Mouse (Mus musculus) adipocyte (in vitro differentiated cells): Measurements from ENCODE around the gene Il1f8.
"Not testable (repeated sequence)": the region's sequence is repeated elsewhere in the genome, so short reads cannot be mapped to it uniquely, and the experiment has no call there.

Experiments used
- DNase-seq: peaks from one replicate; pipeline ENCODE4 v3.0.0-alpha.2; 2016; ENCODE audit warnings: low spot score

Gene Il1f8

GRCm38 (mm10) chr2:24152861-24153260 lies at the start of gene Il1f8:
TSS of gene Il1f8 (plus strand) at chr2:24153161.
- no peak for DNase-seq

DNA sequence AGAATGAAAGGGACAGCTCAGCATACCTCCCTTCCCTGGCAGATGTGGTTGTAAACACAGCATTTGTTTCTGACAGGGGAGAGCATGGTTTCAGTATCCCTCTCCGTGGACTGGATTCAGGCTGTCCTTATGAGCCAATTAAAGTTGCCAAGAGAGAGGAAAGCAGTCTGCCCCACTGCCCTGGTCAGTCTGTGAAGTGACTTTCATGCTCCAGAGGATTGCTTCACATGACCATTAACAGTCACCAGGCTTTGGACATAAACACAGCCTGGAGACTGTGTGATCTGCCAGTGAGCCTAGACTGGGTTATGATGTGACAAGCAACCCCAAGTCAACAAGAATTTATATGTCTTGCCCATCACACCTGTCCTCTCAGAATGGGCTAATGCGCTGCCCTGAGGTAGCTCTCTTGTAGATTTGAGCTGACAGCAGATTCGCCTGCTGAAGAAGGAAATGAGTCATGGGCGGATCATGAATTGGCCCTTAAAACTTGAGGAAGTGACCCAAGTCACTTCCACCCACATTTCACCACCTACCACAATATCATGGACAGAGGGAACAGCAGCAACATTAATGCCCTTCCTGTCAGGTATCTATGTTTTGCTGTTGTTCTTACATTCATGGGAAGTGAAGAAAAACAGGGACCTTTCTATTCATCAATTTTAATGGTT lies 49.2 kb upstream of the Il1f8 start:
- no peak for DNase-seq

DNA sequence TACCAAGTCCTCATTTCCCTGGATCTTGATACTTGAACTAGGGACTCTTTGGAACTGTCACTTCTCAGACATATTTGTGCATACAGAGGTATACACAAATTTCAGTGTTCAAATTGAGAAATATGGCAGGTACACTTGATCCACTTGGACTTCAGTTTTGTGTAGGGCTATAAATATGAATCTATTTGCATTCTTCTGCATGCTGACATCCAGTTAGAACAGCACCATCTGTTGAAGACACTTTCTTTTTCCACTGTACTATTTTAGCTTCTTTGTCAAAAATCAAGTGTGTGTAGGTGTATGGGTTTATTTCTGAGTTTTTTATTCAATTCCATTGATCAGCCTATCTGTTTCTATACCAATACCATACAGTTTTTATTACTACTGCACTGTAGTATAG lies 43.9 kb upstream of the Il1f8 start:
- no peak for DNase-seq

- no peak for DNase-seq
Observed at GRCm38 (mm10) chr2:24134373-24134772, 18.6 kb upstream of the Il1f8 start.

- not testable (repeated sequence) for DNase-seq
Observed at GRCm38 (mm10) chr2:24181683-24182331, 28.8 kb downstream of the Il1f8 start.

- DNase-seq = not testable (repeated sequence)
Observed at GRCm38 (mm10) chr2:24182423-24183147, 29.6 kb downstream of the Il1f8 start.

DNA sequence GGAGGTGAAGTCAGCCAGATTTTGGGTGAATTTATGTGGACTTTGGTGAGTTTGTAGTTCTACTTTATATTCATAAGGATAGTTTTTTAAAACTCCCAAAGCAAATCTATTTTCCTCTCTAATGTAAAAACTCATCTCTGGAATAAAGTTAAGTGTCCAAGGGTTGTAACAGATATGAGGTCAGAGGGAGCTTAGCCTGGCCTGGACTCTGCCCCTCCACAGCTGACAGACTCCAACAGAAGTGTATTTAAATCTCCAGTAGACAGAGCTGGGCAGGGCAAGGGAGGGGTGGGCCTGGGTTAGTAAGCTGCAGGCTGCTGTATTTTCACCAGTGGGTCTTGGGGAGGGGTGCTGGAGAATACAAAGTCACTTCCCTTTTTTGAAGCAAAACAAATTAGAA lies 31.1 kb downstream of the Il1f8 start:
- DNase-seq = not testable (repeated sequence)

DNA sequence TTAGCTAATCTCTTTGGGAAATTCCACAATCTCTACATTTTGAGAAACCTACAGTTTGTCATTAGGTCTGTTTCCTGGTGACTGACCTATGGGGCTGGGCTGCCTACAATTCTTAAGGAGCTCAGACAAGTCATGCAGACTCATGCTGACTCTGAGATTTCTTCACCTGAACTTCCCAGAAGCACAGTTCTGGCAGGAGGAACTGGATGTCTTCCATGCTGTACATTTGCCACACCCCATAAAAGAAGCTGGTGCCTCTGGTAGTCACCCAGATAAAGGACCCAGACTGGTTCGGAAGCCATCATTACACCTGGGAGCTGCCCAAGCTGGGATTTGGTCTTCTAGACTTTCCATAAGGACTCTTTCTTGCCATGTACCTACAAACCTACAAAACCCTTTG lies 33.2 kb downstream of the Il1f8 start, which contains the start of gene Il1f9:
Gene Il1f9, plus strand, starts transcription at position 301 of the 400 bp plus-strand sequence.
- DNase-seq = no peak

GRCm38 (mm10) chr2:24187585-24187984 lies 34.6 kb downstream of the Il1f8 start:
- no peak for DNase-seq

- DNase-seq = no peak
Observed at GRCm38 (mm10) chr2:24188189-24188588, 35.2 kb downstream of the Il1f8 start.
